Comparison of ENCODE assay signal across 7 mouse cellular contexts in genomic region chr7:27449256-27449862, GRCm38 (mm10). TPM values are rescaled to one million over a fixed set of nuclear protein-coding genes. Genes with fewer than 3 reads are reported as not detected.
DNase-seq lines count a peak whose midpoint lies in the region; ATAC-seq and TF ChIP-seq lines count a peak whose summit lies in the region.

No protein-coding gene starts in this region.

- peak overlapping the region; percentile 69; the same call in 1 of the 2 replicates for H3K4me3 ChIP-seq in heart, embryonic 12.5 days
- H3K4me3 ChIP-seq in layer of hippocampus, adult 2 months: no peak overlapping the region

- H3K9me3 ChIP-seq in heart, embryonic 12.5 days (replicated peaks): no peaks in the 10 kb centered on the region

- ATAC-seq in heart, embryonic 12.5 days (ENCODE audit: insufficient number of reproducible peaks, low FRiP score): peak; percentile 38; the same call in 1 of the 2 replicates

- peaks cover 23% of the 10 kb centered on the region for H3K27me3 ChIP-seq in heart, embryonic 12.5 days (replicated peaks)

- H3K36me3 ChIP-seq in heart, embryonic 12.5 days: no peaks in the 10 kb centered on the region

- H3K27ac ChIP-seq in heart, embryonic 12.5 days (ENCODE audit: poor library complexity, severe bottlenecking): peak overlapping the region; percentile 66
- no peak overlapping the region for H3K27ac ChIP-seq in layer of hippocampus, adult 2 months

- H3K4me2 ChIP-seq in heart, embryonic 12.5 days: peak overlapping the region; percentile 97; the same call in 1 of the 2 replicates

- peak; percentile 84 for TF ChIP-seq CTCF in layer of hippocampus, adult 2 months (conservative IDR thresholded peaks at IDR 0.05)

- WGBS in heart, embryonic 12.5 days: 50% methylated on average over 10 of the region's 10 CpGs

- H3K4me1 ChIP-seq in heart, embryonic 12.5 days (replicated peaks): peaks cover 27% of the 10 kb centered on the region

- DNase-seq in ES-CJ7 (ENCODE audit: low read depth, low spot score) (peak; percentile 86), adipocyte (ENCODE audit: low spot score) (peak; percentile 84)
- DNase-seq in embryo, embryonic 10 days (ENCODE audit: low spot score): peak; percentile 64
- DNase-seq in layer of hippocampus, adult 2 months (ENCODE audit: low spot score in 2 of 2): peak in 1 of 2 experiments; percentile 83
- peak; percentile 72 to 80 for DNase-seq in lung, adult 18-20 months
- peak; percentile 74 for DNase-seq in spleen, adult 12 weeks (ENCODE audit: low spot score)

- H3K9ac ChIP-seq in heart, embryonic 12.5 days: no peak overlapping the region

RNA-seq across cellular contexts. Expression of gene Blvrb, which starts 1.6 kb away (rescaled TPM):
- 68.4 and 82.4 TPM in 2 replicates for polyA plus RNA-seq in heart, embryonic 12.5 days (2016; fragmentation: Nextera tagmentation; extraction: Ambion mirVana)
- total RNA-seq in layer of hippocampus, adult 2 months (2021): 10 to 100 TPM; 17.5 to 18.1 TPM

RNA-seq across cellular contexts. Expression of gene Sptbn4, which starts 1.9 kb away (rescaled TPM):
- polyA plus RNA-seq in heart, embryonic 12.5 days (2016; fragmentation: Nextera tagmentation; extraction: Ambion mirVana): 0.26 TPM in 2 replicates
- 100 to 1,000 TPM; 147 TPM for total RNA-seq in layer of hippocampus, adult 2 months (2021)

RNA-seq across cellular contexts. Expression of gene Sertad3, which starts 24.2 kb away (rescaled TPM):
- 22.8 and 23.3 TPM in 2 replicates for polyA plus RNA-seq in heart, embryonic 12.5 days (2016; fragmentation: Nextera tagmentation; extraction: Ambion mirVana)
- 1 to 10 TPM; 3.3 to 3.8 TPM for total RNA-seq in layer of hippocampus, adult 2 months (2021)

RNA-seq across cellular contexts. Expression of gene Sertad1, which starts 37.4 kb away (rescaled TPM):
- 35.3 and 35.9 TPM in 2 replicates for polyA plus RNA-seq in heart, embryonic 12.5 days (2016; fragmentation: Nextera tagmentation; extraction: Ambion mirVana)
- 10 to 100 TPM in 1 of 2 experiments, 1 to 10 TPM in 1; 6.3 to 10.8 TPM for total RNA-seq in layer of hippocampus, adult 2 months (2021)

RNA-seq across cellular contexts. Expression of gene Prx, which starts 49.8 kb away (rescaled TPM):
- polyA plus RNA-seq in heart, embryonic 12.5 days (2016; fragmentation: Nextera tagmentation; extraction: Ambion mirVana): 3.3 and 3.5 TPM in 2 replicates
- total RNA-seq in layer of hippocampus, adult 2 months (2021): under 1 TPM; 0.38 to 0.39 TPM
